ENCODE assay signal across 8 mouse cellular contexts in the genomic region with DNA sequence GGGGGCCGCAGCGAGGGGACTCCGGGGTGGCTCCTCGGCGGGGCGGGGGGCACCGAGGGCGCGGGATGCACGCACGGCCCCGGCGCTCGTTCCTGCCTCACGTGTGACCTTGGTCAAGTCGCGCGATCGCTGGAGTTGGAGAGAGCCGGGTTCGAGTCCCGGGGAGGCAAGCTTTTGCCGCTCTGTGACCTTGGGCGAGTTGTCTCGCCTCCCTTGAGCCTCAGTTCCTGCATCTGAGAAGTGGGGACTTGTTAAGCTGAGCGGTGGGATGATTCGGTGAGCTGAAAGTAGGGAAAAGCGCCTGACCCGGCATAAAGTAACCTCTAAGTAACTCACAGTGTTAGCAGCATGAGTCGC. TPM values are rescaled to one million over a fixed set of nuclear protein-coding genes. Genes with fewer than 3 reads are reported as not detected.
DNase-seq lines count a peak whose midpoint lies in the region; ATAC-seq and TF ChIP-seq lines count a peak whose summit lies in the region.

No protein-coding gene starts in this region.

- peak overlapping the region; percentile 88 for H3K4me2 ChIP-seq in neural tube, embryonic 13.5 days

- H3K4me1 ChIP-seq in cortical plate, adult 2 months (ENCODE audit: control insufficient read depth, insufficient read depth, low read length): peaks cover 7% of the 10 kb centered on the region
- H3K4me1 ChIP-seq in liver, adult 2 months (ENCODE audit: control insufficient read depth, insufficient read depth, low read length): peaks cover 26% of the 10 kb centered on the region
- peaks cover 54% of the 10 kb centered on the region for H3K4me1 ChIP-seq in neural tube, embryonic 13.5 days (replicated peaks)

- peaks cover 30% of the 10 kb centered on the region for H3K79me2 ChIP-seq in liver, adult 2 months (ENCODE audit: control insufficient read depth, insufficient read depth, low read length)

- no peaks in the 10 kb centered on the region for H3K36me3 ChIP-seq in liver, adult 2 months (ENCODE audit: control insufficient read depth, insufficient read depth, low read length)
- H3K36me3 ChIP-seq in neural tube, embryonic 13.5 days: 0 out of 2 replicates have a peak, but pooled peaks cover 5% of the 10 kb centered on the region

- H3K27me3 ChIP-seq in liver, adult 2 months (ENCODE audit: control insufficient read depth, insufficient read depth, low read length): no peaks in the 10 kb centered on the region
- H3K27me3 ChIP-seq in neural tube, embryonic 13.5 days: no peaks in the 10 kb centered on the region

- no peak for TF ChIP-seq POLR2A in cortical plate, adult 2 months (IDR thresholded peaks at IDR 0.05; ENCODE audit: extremely low read depth, insufficient read depth, low read length)
- TF ChIP-seq POLR2A in liver, adult 2 months (IDR thresholded peaks at IDR 0.05; ENCODE audit: extremely low read depth, insufficient read depth, low read length): no peak

- H3K9me3 ChIP-seq in neural tube, embryonic 13.5 days: no peaks in the 10 kb centered on the region

- H3K4me3 ChIP-seq in cortical plate, adult 2 months (ENCODE audit: insufficient read depth, low read length): peak overlapping the region; percentile 72
- peak overlapping the region; percentile 65 for H3K4me3 ChIP-seq in liver, adult 2 months (ENCODE audit: insufficient read depth, low read depth, low read length)
- H3K4me3 ChIP-seq in neural tube, embryonic 13.5 days: peak overlapping the region; percentile 91

- DNase-seq in gastrocnemius, postnatal 10 days: peak; percentile 45
- no peak for DNase-seq in gastrocnemius, postnatal 25 days
- peak; percentile 56 for DNase-seq in NIH3T3 (ENCODE audit: low read depth)
- DNase-seq in heart, postnatal 14 days: peak; percentile 52 to 53
- DNase-seq in liver, adult 2 months (ENCODE audit: extremely low read depth, low read depth, low spot score): no peak

- H3K27ac ChIP-seq in cortical plate, adult 2 months (ENCODE audit: insufficient read depth, low read length): no peak overlapping the region
- peak overlapping the region; percentile 4; the same call in 1 of the 2 replicates for H3K27ac ChIP-seq in liver, adult 2 months (replicated peaks; ENCODE audit: insufficient read depth, low read depth, low read length)
- H3K27ac ChIP-seq in neural tube, embryonic 13.5 days (replicated peaks): peak overlapping the region; percentile 93

- peak overlapping the region; percentile 83 for H3K9ac ChIP-seq in liver, adult 2 months (ENCODE audit: low read depth, low read length)
- H3K9ac ChIP-seq in neural tube, embryonic 13.5 days: peak overlapping the region; percentile 95

- 2% methylated on average over 29 of the region's 30 CpGs for WGBS in liver, adult 2 months
- 2% methylated on average over 30 of the region's 30 CpGs for WGBS in neural tube, embryonic 13.5 days

- peak; percentile 1; the same call in 1 of the 2 replicates for ATAC-seq in neural tube, embryonic 13.5 days (ENCODE audit: low read depth)
- no peak for ATAC-seq in frontal cortex, adult (ENCODE audit: low TSS enrichment)

- intact Hi-C loops in heart, postnatal 14 days (cut with DNase I): loop anchor here (5.0 kb wide), 1 partner anchor 285 kb away; a partner anchor contains a TSS

- TF ChIP-seq CTCF in cortical plate, adult 2 months (IDR thresholded peaks at IDR 0.05; ENCODE audit: extremely low read depth, insufficient read depth, low read length): no peak
- no peak for TF ChIP-seq CTCF in liver, adult 2 months (IDR thresholded peaks at IDR 0.05; ENCODE audit: low read depth, low read length)

RNA-seq across cellular contexts. Expression of a gene that starts 0.6 kb away (rescaled TPM):
- 10 to 100 TPM; 33.3 to 39.8 TPM for total RNA-seq in gastrocnemius, postnatal 10 days (2021)
- total RNA-seq in gastrocnemius, postnatal 25 days (2021): 10 to 100 TPM; 28.1 to 31.2 TPM
- polyA plus RNA-seq in cortical plate, adult 2 months (2012; rRNA removed): 90.8 and 104 TPM in 2 replicates
- 10 to 100 TPM; 41.5 to 41.8 TPM for total RNA-seq in heart, postnatal 14 days (2021)
- 5.5 and 7.0 TPM in 2 replicates for total RNA-seq in liver, adult 2 months (2014; rRNA removed)
- polyA plus RNA-seq in liver, adult 2 months (2012; rRNA removed): 20.1 and 21.3 TPM in 2 replicates
- 17.1 and 18.5 TPM in 2 replicates for polyA plus RNA-seq in neural tube, embryonic 13.5 days (2015; fragmentation: Nextera tagmentation; extraction: Ambion mirVana)

Comparison
In these comparisons a context has a peak if more than half of its experiments do, and no peak if none do; other contexts are left out.
1. DNase-seq: peak in gastrocnemius, postnatal 10 days (single experiment), NIH3T3 (single experiment) and heart, postnatal 14 days (2 of 2); none in gastrocnemius, postnatal 25 days (single experiment) and liver, adult 2 months (single experiment).
2. Peak in every context shown above with its lines, with median percentiles within 50 percentile points of each other: H3K4me3 ChIP-seq.